Mouse (Mus musculus) 3134 (cell line): ENCODE measurements around the gene Cct8l1.

Source experiments
- DNase-seq: peaks from one replicate; pipeline ENCODE4 v3.0.0-alpha.2; 2011; ENCODE audit warnings: low spot score; ENCODE audit not compliant: insufficient read length; ENCODE audit errors: extremely low read depth

Gene Cct8l1

GRCm38 (mm10) chr5:25515767-25516166 is at the start of gene Cct8l1:
Gene Cct8l1 (plus strand): TSS chr5:25516067.
- no peak for DNase-seq

GRCm38 (mm10) chr5:25472070-25472469 is 43.8 kb upstream of the Cct8l1 start:
- no peak for DNase-seq

- no peak for DNase-seq
These were observed 40.1 kb upstream of the Cct8l1 start for GRCm38 (mm10) chr5:25475789-25476188.

GRCm38 (mm10) chr5:25478863-25479262 is 37.0 kb upstream of the Cct8l1 start:
- DNase-seq, result no peak

GRCm38 (mm10) chr5:25496652-25497051 is 19.2 kb upstream of the Cct8l1 start:
- DNase-seq, result no peak

GRCm38 (mm10) chr5:25497369-25497719 is 18.5 kb upstream of the Cct8l1 start:
- no peak for DNase-seq

GRCm38 (mm10) chr5:25497720-25498345 is 18.0 kb upstream of the Cct8l1 start:
- DNase-seq, result peak; percentile 66

- DNase-seq, result peak; percentile 79
These were observed 17.5 kb upstream of the Cct8l1 start, which contains the start of gene Kmt2c for GRCm38 (mm10) chr5:25498346-25498820. Gene Kmt2c (minus strand): TSS chr5:25498783.

- DNase-seq, result peak; percentile 86
These were observed 16.9 kb upstream of the Cct8l1 start for GRCm38 (mm10) chr5:25498821-25499422.

- peak; percentile 95 for DNase-seq
These were observed 16.2 kb upstream of the Cct8l1 start for GRCm38 (mm10) chr5:25499423-25500398.

- DNase-seq, result no peak
These were observed 15.2 kb upstream of the Cct8l1 start for GRCm38 (mm10) chr5:25500686-25501085.

- no peak for DNase-seq
These were observed 9.8 kb upstream of the Cct8l1 start for GRCm38 (mm10) chr5:25506041-25506440.

GRCm38 (mm10) chr5:25516301-25516895 is 531 bp downstream of the Cct8l1 start:
- DNase-seq, result no peak

- no peak for DNase-seq
These were observed 1.7 kb downstream of the Cct8l1 start for GRCm38 (mm10) chr5:25517550-25517949.

- DNase-seq, result no peak
These were observed 4.0 kb downstream of the Cct8l1 start for GRCm38 (mm10) chr5:25519820-25520219.

- no peak for DNase-seq
These were observed 5.6 kb downstream of the Cct8l1 start for GRCm38 (mm10) chr5:25521461-25521860.

- no peak for DNase-seq
These were observed 10.2 kb downstream of the Cct8l1 start for GRCm38 (mm10) chr5:25526116-25526515.

GRCm38 (mm10) chr5:25526926-25527325 is 11.1 kb downstream of the Cct8l1 start:
- peak; percentile 43 for DNase-seq

GRCm38 (mm10) chr5:25527971-25528370 is 12.1 kb downstream of the Cct8l1 start:
- DNase-seq, result no peak

GRCm38 (mm10) chr5:25528851-25529528 is 13.1 kb downstream of the Cct8l1 start:
- DNase-seq, result no peak
